ENCODE assay signal across 8 mouse cellular contexts in the genomic region with DNA sequence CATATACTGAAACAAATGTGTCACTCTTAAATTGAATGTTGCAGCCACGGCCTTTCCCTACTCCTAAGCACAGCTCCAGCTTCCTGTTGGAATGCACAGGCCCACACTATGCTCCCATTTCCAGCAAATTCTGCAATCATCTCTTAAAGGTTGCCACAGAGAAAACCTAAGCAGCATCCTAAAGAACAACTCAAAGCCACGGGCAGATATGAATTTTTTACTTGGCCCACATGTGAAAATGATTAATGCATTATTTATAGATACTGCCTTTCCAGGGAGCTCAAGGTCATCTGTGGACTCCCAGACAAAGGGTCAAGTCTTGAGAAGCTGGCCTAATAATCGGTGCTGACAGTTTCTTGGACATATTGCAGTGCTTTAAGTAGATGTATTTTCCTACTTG.
DNase-seq lines count a peak whose midpoint lies in the region; ATAC-seq lines count a peak whose summit lies in the region.

No protein-coding gene starts in this region.

- H3K9ac ChIP-seq in heart, embryonic 11.5 days (ENCODE audit: low read depth, low read length): no peak overlapping the region
- H3K9ac ChIP-seq in forebrain, embryonic 11.5 days (ENCODE audit: low read length): no peak overlapping the region
- H3K9ac ChIP-seq in limb, embryonic 12.5 days (replicated peaks): no peak overlapping the region

- no peaks in the 10 kb centered on the region for H3K36me3 ChIP-seq in heart, embryonic 11.5 days (ENCODE audit: control insufficient read depth, insufficient read depth, low read length)
- no peaks in the 10 kb centered on the region for H3K36me3 ChIP-seq in forebrain, embryonic 11.5 days (ENCODE audit: control insufficient read depth, insufficient read depth, low read length)
- H3K36me3 ChIP-seq in limb, embryonic 12.5 days: no peaks in the 10 kb centered on the region

- H3K4me1 ChIP-seq in heart, embryonic 11.5 days (ENCODE audit: control insufficient read depth, insufficient read depth, low read length): peaks cover 6% of the 10 kb centered on the region
- H3K4me1 ChIP-seq in forebrain, embryonic 11.5 days (replicated peaks; ENCODE audit: control insufficient read depth, insufficient read depth, low read length): peaks cover 7% of the 10 kb centered on the region; the same call in 1 of the 2 replicates
- H3K4me1 ChIP-seq in limb, embryonic 12.5 days (replicated peaks): peaks cover 11% of the 10 kb centered on the region

- no peaks in the 10 kb centered on the region for H3K9me3 ChIP-seq in heart, embryonic 11.5 days (replicated peaks; ENCODE audit: control insufficient read depth, low read length)
- no peaks in the 10 kb centered on the region for H3K9me3 ChIP-seq in forebrain, embryonic 11.5 days (ENCODE audit: control insufficient read depth, low read length)
- no peaks in the 10 kb centered on the region for H3K9me3 ChIP-seq in limb, embryonic 12.5 days

- no peak overlapping the region for H3K4me3 ChIP-seq in heart, embryonic 11.5 days (ENCODE audit: low read depth, low read length)
- H3K4me3 ChIP-seq in forebrain, embryonic 11.5 days (ENCODE audit: low read depth, low read length): no peak overlapping the region
- H3K4me3 ChIP-seq in limb, embryonic 12.5 days (replicated peaks): no peak overlapping the region

- H3K27ac ChIP-seq in heart, embryonic 11.5 days (ENCODE audit: low read depth, low read length): peak overlapping the region; percentile 24; the same call in 1 of the 2 replicates
- peak overlapping the region; percentile 39 for H3K27ac ChIP-seq in forebrain, embryonic 11.5 days (ENCODE audit: low read depth, low read length)
- H3K27ac ChIP-seq in limb, embryonic 12.5 days: peak overlapping the region; percentile 46; the same call in 1 of the 2 replicates

- no peak for ATAC-seq in heart, embryonic 11.5 days (replicated peaks; ENCODE audit: insufficient number of reproducible peaks, low FRiP score, low TSS enrichment)
- ATAC-seq in forebrain, embryonic 11.5 days (replicated peaks; ENCODE audit: low FRiP score): no peak
- no peak for ATAC-seq in limb, embryonic 12.5 days (ENCODE audit: insufficient number of reproducible peaks, insufficient read depth, low FRiP score, low TSS enrichment, low read depth)

- no peak for DNase-seq in heart, adult 9 months (ENCODE audit: low spot score in 2 of 2)
- DNase-seq in 3T3-L1 (ENCODE audit: low read depth, low spot score): peak; percentile 86
- DNase-seq in forebrain, embryonic 11.5 days (ENCODE audit: low spot score): no peak
- no peak for DNase-seq in adrenal gland, adult 18-20 months (ENCODE audit: low spot score in 2 of 2)
- no peak for DNase-seq in cerebellum, adult 9-11 months
- no peak for DNase-seq in left cerebral cortex, adult 9 months (ENCODE audit: low spot score in 2 of 2)

- WGBS in heart, embryonic 11.5 days (ENCODE audit: insufficient replicate concordance): 38% methylated on average over 3 of the region's 3 CpGs
- 60% methylated on average over 3 of the region's 3 CpGs for WGBS in forebrain, embryonic 11.5 days
- 31% methylated on average over 3 of the region's 3 CpGs for WGBS in limb, embryonic 12.5 days

- no peaks in the 10 kb centered on the region for H3K27me3 ChIP-seq in heart, embryonic 11.5 days (ENCODE audit: control insufficient read depth, insufficient read depth, low read length)
- no peaks in the 10 kb centered on the region for H3K27me3 ChIP-seq in forebrain, embryonic 11.5 days (ENCODE audit: control insufficient read depth, insufficient read depth, low read length)
- H3K27me3 ChIP-seq in limb, embryonic 12.5 days: no peaks in the 10 kb centered on the region

- H3K4me2 ChIP-seq in heart, embryonic 11.5 days: no peak overlapping the region
- H3K4me2 ChIP-seq in forebrain, embryonic 11.5 days (ENCODE audit: low read depth, low read length, severe bottlenecking): no peak overlapping the region
- H3K4me2 ChIP-seq in limb, embryonic 12.5 days: no peak overlapping the region
